Mouse (Mus musculus) erythroblast, embryonic 14.5 days (primary cell): ENCODE results near the gene Tcf20.

ENCODE experiments used
- GATA1 ChIP-seq: IDR thresholded peaks from 2 replicates; pipeline ENCODE4 v1.6.1; 2012; ENCODE audit warnings: low read length, inconsistent platforms, mixed read lengths
- TAL1 ChIP-seq: IDR thresholded peaks from 3 replicates; pipeline ENCODE4 v1.6.1; 2012; ENCODE audit warnings: low read length, inconsistent platforms, mixed read lengths

GRCm38 (mm10) chr15:82941733-82942132 is 45.9 kb downstream of the Tcf20 start:
- no peak for TF ChIP-seq GATA1
- TF ChIP-seq TAL1 = no peak
